Mouse (Mus musculus): ENCODE results near the gene Vdr. TPM values are rescaled to one million over a fixed set of nuclear protein-coding genes. Genes with fewer than 3 reads are reported as not detected.

Gene Vdr
- polyA plus RNA-seq, 1 experiment = 151 TPM

- Histone ChIP-seq H3K4me1 (ENCODE audit: control insufficient read depth, insufficient read depth, insufficient read length, low read length) (no peaks in the 10 kb centered on the region), H3K4me3 (ENCODE audit: low read depth, low read length) (no peak overlapping the region), H3K27ac (ENCODE audit: insufficient read depth, low read depth, low read length) (no peak overlapping the region), H3K27me3 (ENCODE audit: control insufficient read depth, insufficient read depth, low read length) (no peaks in the 10 kb centered on the region), H3K36me3 (ENCODE audit: control insufficient read depth, insufficient read depth, low read length) (no peaks in the 10 kb centered on the region)
- TF ChIP-seq POLR2A (IDR thresholded peaks at IDR 0.05; ENCODE audit: low read depth, low read length) (no peak), CTCF (IDR thresholded peaks at IDR 0.05; ENCODE audit: extremely low read depth, insufficient read length, insufficient replicate concordance, low read depth, low read length) (peak; percentile 68; the same call in 1 of the 2 replicates)
- WGBS = 17% methylated on average over 2 of the region's 2 CpGs
These were observed 60.0 kb downstream of the Vdr start for GRCm38 (mm10) chr15:97850441-97850840.

GRCm38 (mm10) chr15:97849116-97849911, 61.1 kb downstream of the Vdr start:
- TF ChIP-seq POLR2A (IDR thresholded peaks at IDR 0.05; ENCODE audit: low read depth, low read length) (no peak), CTCF (IDR thresholded peaks at IDR 0.05; ENCODE audit: extremely low read depth, insufficient read length, insufficient replicate concordance, low read depth, low read length) (peak; percentile 88; the same call in 1 of the 2 replicates)
- Histone ChIP-seq H3K27ac (ENCODE audit: insufficient read depth, low read depth, low read length) (peak overlapping the region; percentile 55), H3K4me1 (ENCODE audit: control insufficient read depth, insufficient read depth, insufficient read length, low read length) (no peaks in the 10 kb centered on the region), H3K36me3 (ENCODE audit: control insufficient read depth, insufficient read depth, low read length) (no peaks in the 10 kb centered on the region), H3K4me3 (ENCODE audit: low read depth, low read length) (peak overlapping the region; percentile 46), H3K27me3 (ENCODE audit: control insufficient read depth, insufficient read depth, low read length) (no peaks in the 10 kb centered on the region)
- WGBS = 4% methylated on average over 19 of the region's 19 CpGs

GRCm38 (mm10) chr15:97847866-97848265, 62.6 kb downstream of the Vdr start:
- Histone ChIP-seq H3K27me3 (ENCODE audit: control insufficient read depth, insufficient read depth, low read length) (no peaks in the 10 kb centered on the region), H3K27ac (ENCODE audit: insufficient read depth, low read depth, low read length) (no peak overlapping the region), H3K4me3 (ENCODE audit: low read depth, low read length) (no peak overlapping the region), H3K36me3 (ENCODE audit: control insufficient read depth, insufficient read depth, low read length) (no peaks in the 10 kb centered on the region), H3K4me1 (ENCODE audit: control insufficient read depth, insufficient read depth, insufficient read length, low read length) (no peaks in the 10 kb centered on the region)
- WGBS = 96% methylated on average over 2 of the region's 2 CpGs
- no peak for TF ChIP-seq CTCF (IDR thresholded peaks at IDR 0.05; ENCODE audit: extremely low read depth, insufficient read length, insufficient replicate concordance, low read depth, low read length)

GRCm38 (mm10) chr15:97847285-97847684, 63.1 kb downstream of the Vdr start:
- no peaks in the 10 kb centered on the region for H3K36me3 ChIP-seq (ENCODE audit: control insufficient read depth, insufficient read depth, low read length)
- no peak for TF ChIP-seq CTCF (IDR thresholded peaks at IDR 0.05; ENCODE audit: extremely low read depth, insufficient read length, insufficient replicate concordance, low read depth, low read length)
- no peak for TF ChIP-seq POLR2A (IDR thresholded peaks at IDR 0.05; ENCODE audit: low read depth, low read length)
- no peak overlapping the region for H3K4me3 ChIP-seq (ENCODE audit: low read depth, low read length)
- no peaks in the 10 kb centered on the region for H3K4me1 ChIP-seq (ENCODE audit: control insufficient read depth, insufficient read depth, insufficient read length, low read length)
- 87% methylated on average over 4 of the region's 4 CpGs for WGBS
- H3K27me3 ChIP-seq (ENCODE audit: control insufficient read depth, insufficient read depth, low read length) = no peaks in the 10 kb centered on the region
- no peak overlapping the region for H3K27ac ChIP-seq (ENCODE audit: insufficient read depth, low read depth, low read length)

- no peak overlapping the region for H3K27ac ChIP-seq (ENCODE audit: insufficient read depth, low read depth, low read length)
- H3K27me3 ChIP-seq (ENCODE audit: control insufficient read depth, insufficient read depth, low read length) = no peaks in the 10 kb centered on the region
- no peak overlapping the region for H3K4me3 ChIP-seq (ENCODE audit: low read depth, low read length)
- WGBS = 80% methylated on average over 11 of the region's 11 CpGs
- no peaks in the 10 kb centered on the region for H3K4me1 ChIP-seq (ENCODE audit: control insufficient read depth, insufficient read depth, insufficient read length, low read length)
- TF ChIP-seq CTCF (IDR thresholded peaks at IDR 0.05; ENCODE audit: extremely low read depth, insufficient read length, insufficient replicate concordance, low read depth, low read length) (no peak), POLR2A (IDR thresholded peaks at IDR 0.05; ENCODE audit: low read depth, low read length) (no peak)
- no peaks in the 10 kb centered on the region for H3K36me3 ChIP-seq (ENCODE audit: control insufficient read depth, insufficient read depth, low read length)
These were observed 64.1 kb downstream of the Vdr start for GRCm38 (mm10) chr15:97846121-97846882.

GRCm38 (mm10) chr15:97844037-97845034, 66.1 kb downstream of the Vdr start, which contains the start of gene Hdac7:
Gene Hdac7, minus strand, starts transcription at chr15:97844502.
- TF ChIP-seq POLR2A (IDR thresholded peaks at IDR 0.05; ENCODE audit: low read depth, low read length) (no peak), CTCF (IDR thresholded peaks at IDR 0.05; ENCODE audit: extremely low read depth, insufficient read length, insufficient replicate concordance, low read depth, low read length) (no peak)
- WGBS = 75% methylated on average over 19 of the region's 19 CpGs
- H3K4me1 ChIP-seq (ENCODE audit: control insufficient read depth, insufficient read depth, insufficient read length, low read length) = peaks cover 12% of the 10 kb centered on the region
- H3K27ac ChIP-seq (ENCODE audit: insufficient read depth, low read depth, low read length) = no peak within 1 kb of the TSS
- H3K4me3 ChIP-seq (ENCODE audit: low read depth, low read length) = no peak within 1 kb of the TSS
- no peaks in the 10 kb centered on the region for H3K36me3 ChIP-seq (ENCODE audit: control insufficient read depth, insufficient read depth, low read length)
- no peaks in the 10 kb centered on the region for H3K27me3 ChIP-seq (ENCODE audit: control insufficient read depth, insufficient read depth, low read length)
